Mouse (Mus musculus) stomach, embryonic 14.5 days (tissue): Measurements from ENCODE around the gene Unc45b. TPM values are rescaled to one million over a fixed set of nuclear protein-coding genes. Genes with fewer than 3 reads are reported as not detected.
"Not testable (repeated sequence)": the region's sequence is repeated elsewhere in the genome, so short reads cannot be mapped to it uniquely, and the experiment has no call there.

Experiments used
- ATAC-seq: fragments of 200-750 bp; cut with Nextera tagmentation; 2 replicates; pipeline ENCODE4 v1.8.0; 2017; ENCODE audit warnings: low read depth, moderate TSS enrichment; ENCODE audit not compliant: insufficient number of reproducible peaks, insufficient read depth, low FRiP score
- H3K27ac ChIP-seq: fragments of 300-500 bp; sonication (generic); 2 replicates; pipeline ENCODE4 v1.5.1; 2014; ENCODE audit warnings: mild to moderate bottlenecking, low read length, moderate library complexity, mixed read lengths
- H3K27me3 ChIP-seq: fragments of 300-500 bp; sonication (generic); 2 replicates; pipeline ENCODE4 v1.6.1; 2014; ENCODE audit warnings: low read length, control low read depth, mixed read lengths; ENCODE audit not compliant: control insufficient read depth, insufficient read depth
- H3K36me3 ChIP-seq: fragments of 300-500 bp; sonication (generic); 2 replicates; pipeline ENCODE4 v1.6.1; 2014; ENCODE audit warnings: mild to moderate bottlenecking, control low read depth, low read length, moderate library complexity, mixed read lengths; ENCODE audit not compliant: control insufficient read depth, insufficient read depth
- H3K4me1 ChIP-seq: fragments of 300-500 bp; sonication (generic); 2 replicates; pipeline ENCODE4 v1.6.1; 2014; ENCODE audit warnings: low read length, control low read depth, mixed read lengths; ENCODE audit not compliant: control insufficient read depth, insufficient read depth
- H3K4me2 ChIP-seq: fragments of 300-500 bp; sonication (generic); replicated peaks from 2 replicates; pipeline ENCODE4 v1.6.1; 2014; ENCODE audit warnings: low read depth, low read length, control low read depth
- H3K4me3 ChIP-seq: fragments of 300-500 bp; sonication (generic); 2 replicates; pipeline ENCODE4 v1.5.1; 2014; ENCODE audit warnings: low read depth, low read length, control low read depth
- H3K9ac ChIP-seq: fragments of 300-500 bp; sonication (generic); replicated peaks from 2 replicates; pipeline ENCODE4 v1.6.1; 2014; ENCODE audit warnings: low read depth, mild to moderate bottlenecking, control low read depth, low read length, moderate library complexity, mixed read lengths
- H3K9me3 ChIP-seq: fragments of 300-500 bp; sonication (generic); 2 replicates; pipeline ENCODE4 v1.6.1; 2016; ENCODE audit warnings: low read depth, low read length, control low read depth; ENCODE audit not compliant: control insufficient read depth
- WGBS: fragments of 180-500 bp; shearing (Covaris S2); extraction: QIAGEN DNeasy Blood & Tissue Kit; methylation state at CpG from one replicate; pipeline ENCODE4 v1.1.7; 2014; 5-methylcytosine and 5-hydroxymethylcytosine counted together
- polyA plus RNA-seq: library from polyadenylated mRNA; unstranded; fragments of >200 nt; fragmentation: Nextera tagmentation; extraction: Ambion mirVana; gene quantifications from 2 replicates; pipeline ENCODE4 v1.2.1, GENCODE M21; 2014

Gene Unc45b
- polyA plus RNA-seq, 1 experiment from 2014 or later: 1.8 TPM

- not testable (repeated sequence) for H3K9ac ChIP-seq, ATAC-seq, H3K9me3 ChIP-seq, H3K36me3 ChIP-seq, H3K4me1 ChIP-seq, H3K27me3 ChIP-seq, H3K27ac ChIP-seq, H3K4me2 ChIP-seq, H3K4me3 ChIP-seq
- WGBS: 71% methylated on average over 6 of the region's 6 CpGs
These were observed 13.6 kb downstream of the Unc45b start for GRCm38 (mm10) chr11:82923910-82924309.

DNA sequence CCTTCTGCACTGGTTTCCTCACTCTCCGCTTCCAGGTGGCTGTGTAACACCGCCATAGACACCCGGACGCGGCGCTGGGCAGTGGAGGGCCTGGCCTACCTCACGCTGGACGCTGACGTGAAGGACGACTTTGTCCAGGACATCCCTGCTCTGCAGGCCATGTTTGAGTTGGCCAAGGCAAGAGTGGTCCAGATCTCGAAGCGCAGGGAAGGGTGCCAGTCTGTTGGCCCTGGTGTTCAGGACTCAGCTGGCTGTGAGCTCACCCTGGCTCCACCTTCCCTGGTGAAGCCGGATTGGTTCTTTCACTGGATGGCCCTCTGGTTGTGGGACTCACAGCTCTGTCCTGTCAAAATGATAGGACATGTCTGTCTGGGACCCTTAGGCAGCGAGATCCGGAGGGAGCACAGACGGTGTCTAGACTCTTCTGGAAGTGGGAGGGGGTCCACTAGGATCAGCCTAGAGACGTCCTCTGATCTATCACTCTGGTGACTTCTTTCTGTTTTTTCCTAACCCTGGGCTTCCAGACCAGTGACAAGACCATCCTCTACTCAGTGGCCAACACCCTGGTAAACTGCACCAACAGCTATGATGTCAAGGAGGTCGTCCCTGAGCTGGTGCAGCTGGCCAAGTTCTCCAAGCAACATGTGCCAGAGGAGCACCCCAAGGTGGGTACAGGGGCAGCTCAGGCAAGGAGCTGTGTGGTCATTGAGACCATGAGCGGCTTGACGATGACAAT is 18.7 kb downstream of the Unc45b start:
- H3K36me3 ChIP-seq: no peaks in the 10 kb centered on the region
- H3K27me3 ChIP-seq: peaks cover 24% of the 10 kb centered on the region; the same call in 1 of the 2 replicates
- no peak for ATAC-seq
- H3K9ac ChIP-seq: no peak overlapping the region
- H3K4me1 ChIP-seq: no peaks in the 10 kb centered on the region
- H3K4me2 ChIP-seq: no peak overlapping the region
- H3K4me3 ChIP-seq: no peak overlapping the region
- 30% methylated on average over 20 of the region's 20 CpGs for WGBS
- H3K9me3 ChIP-seq: no peaks in the 10 kb centered on the region
- H3K27ac ChIP-seq: no peak overlapping the region

- H3K27me3 ChIP-seq: peaks cover 30% of the 10 kb centered on the region
- no peak overlapping the region for H3K4me3 ChIP-seq
- no peak overlapping the region for H3K9ac ChIP-seq
- H3K4me1 ChIP-seq: no peaks in the 10 kb centered on the region
- 47% methylated on average over 3 of the region's 3 CpGs for WGBS
- H3K27ac ChIP-seq: no peak overlapping the region
- no peak overlapping the region for H3K4me2 ChIP-seq
- no peaks in the 10 kb centered on the region for H3K36me3 ChIP-seq
- H3K9me3 ChIP-seq: no peaks in the 10 kb centered on the region
- no peak for ATAC-seq
These were observed 19.2 kb downstream of the Unc45b start for GRCm38 (mm10) chr11:82929633-82929950.

DNA sequence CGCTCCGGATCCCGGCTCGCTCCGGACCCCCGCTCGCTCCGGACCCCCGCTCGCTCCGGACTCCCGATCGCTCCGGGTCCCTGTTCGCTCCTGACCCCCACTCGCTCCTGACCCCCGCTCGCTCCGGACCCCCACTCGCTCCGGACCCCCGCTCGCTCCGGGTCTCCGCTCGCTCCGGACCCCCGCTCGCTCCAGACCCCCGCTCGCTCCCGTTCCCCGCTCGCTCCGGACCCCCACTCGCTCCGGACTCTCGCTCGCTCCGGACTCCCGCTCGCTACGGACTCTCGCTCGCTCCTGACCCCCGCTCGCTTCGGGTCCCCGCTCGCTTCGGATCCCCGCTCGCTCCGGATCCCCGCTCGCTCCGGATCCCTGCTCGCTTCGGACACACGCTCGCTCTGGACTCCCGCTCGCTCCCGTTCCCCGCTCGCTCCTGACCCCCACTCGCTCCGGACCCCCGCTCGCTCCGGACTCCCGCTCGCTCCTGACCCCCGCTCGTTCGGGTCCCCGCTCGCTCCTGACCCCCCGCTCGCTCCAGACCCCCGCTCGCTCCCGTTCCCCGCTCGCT is 20.1 kb downstream of the Unc45b start:
- peaks cover 34% of the 10 kb centered on the region for H3K27me3 ChIP-seq
- not testable (repeated sequence) for H3K36me3 ChIP-seq, H3K4me1 ChIP-seq, H3K9ac ChIP-seq, H3K9me3 ChIP-seq, H3K27ac ChIP-seq, ATAC-seq
- peak overlapping the region; percentile 91 for H3K4me2 ChIP-seq
- H3K4me3 ChIP-seq: peak overlapping the region; percentile 43
- 1% methylated on average over 71 of the region's 85 CpGs for WGBS

- H3K4me3 ChIP-seq: peak overlapping the region; percentile 43
- not testable (repeated sequence) for ATAC-seq, H3K4me1 ChIP-seq, H3K27ac ChIP-seq, H3K9ac ChIP-seq, H3K9me3 ChIP-seq, H3K36me3 ChIP-seq
- H3K4me2 ChIP-seq: peak overlapping the region; percentile 91
- under 1% methylated on average over 56 of the region's 63 CpGs for WGBS
- peaks cover 34% of the 10 kb centered on the region for H3K27me3 ChIP-seq
These were observed 20.8 kb downstream of the Unc45b start for GRCm38 (mm10) chr11:82931161-82931560.

DNA sequence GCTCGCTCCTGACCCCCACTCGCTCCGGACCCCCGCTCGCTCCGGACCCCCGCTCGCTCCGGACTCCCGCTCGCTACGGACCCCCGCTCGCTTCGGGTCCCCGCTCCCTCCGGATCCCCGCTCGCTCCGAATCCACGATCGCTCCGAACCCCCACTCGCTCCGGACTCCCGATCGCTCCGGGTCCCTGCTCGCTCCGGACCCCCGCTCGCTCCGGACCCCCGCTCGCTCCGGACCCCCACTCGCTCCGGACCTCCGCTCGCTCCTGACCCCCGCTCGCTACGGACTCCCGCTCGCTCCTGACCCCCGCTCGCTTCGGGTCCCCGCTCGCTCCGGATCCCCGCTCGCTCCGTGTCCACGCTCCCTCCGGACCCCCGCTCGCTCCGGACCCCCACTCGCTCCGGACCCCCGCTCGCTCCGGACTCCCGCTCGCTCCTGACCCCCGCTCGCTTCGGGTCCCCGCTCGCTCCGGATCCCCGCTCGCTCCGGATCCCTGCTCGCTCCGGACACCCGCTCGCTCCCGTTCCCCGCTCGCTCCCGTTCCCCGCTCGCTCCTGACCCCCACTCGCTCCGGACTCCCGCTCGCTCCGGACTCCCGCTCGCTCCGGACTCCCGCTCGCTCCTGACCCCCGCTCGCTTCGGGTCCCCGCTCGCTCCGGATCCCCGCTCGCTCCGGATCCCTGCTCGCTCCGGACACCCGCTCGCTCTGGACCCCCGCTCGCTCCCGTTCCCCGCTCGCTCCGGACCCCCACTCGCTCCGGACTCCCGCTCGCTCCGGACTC is 21.5 kb downstream of the Unc45b start:
- H3K27me3 ChIP-seq: peaks cover 38% of the 10 kb centered on the region
- not testable (repeated sequence) for ATAC-seq, H3K4me1 ChIP-seq, H3K9ac ChIP-seq, H3K9me3 ChIP-seq, H3K27ac ChIP-seq, H3K36me3 ChIP-seq
- under 1% methylated on average over 116 of the region's 119 CpGs for WGBS
- peak overlapping the region; percentile 91 for H3K4me2 ChIP-seq
- peak overlapping the region; percentile 43 for H3K4me3 ChIP-seq

GRCm38 (mm10) chr11:82933186-82933585 is 22.8 kb downstream of the Unc45b start:
- Histone ChIP-seq H3K4me3 (peak overlapping the region; percentile 43), H3K27ac (no peak overlapping the region), H3K4me2 (peak overlapping the region; percentile 91), H3K36me3 (no peaks in the 10 kb centered on the region), H3K4me1 (no peaks in the 10 kb centered on the region), H3K9ac (no peak overlapping the region), H3K27me3 (peaks cover 36% of the 10 kb centered on the region), H3K9me3 (no peaks in the 10 kb centered on the region)
- 2% methylated on average over 17 of the region's 29 CpGs for WGBS
- ATAC-seq: no peak

DNA sequence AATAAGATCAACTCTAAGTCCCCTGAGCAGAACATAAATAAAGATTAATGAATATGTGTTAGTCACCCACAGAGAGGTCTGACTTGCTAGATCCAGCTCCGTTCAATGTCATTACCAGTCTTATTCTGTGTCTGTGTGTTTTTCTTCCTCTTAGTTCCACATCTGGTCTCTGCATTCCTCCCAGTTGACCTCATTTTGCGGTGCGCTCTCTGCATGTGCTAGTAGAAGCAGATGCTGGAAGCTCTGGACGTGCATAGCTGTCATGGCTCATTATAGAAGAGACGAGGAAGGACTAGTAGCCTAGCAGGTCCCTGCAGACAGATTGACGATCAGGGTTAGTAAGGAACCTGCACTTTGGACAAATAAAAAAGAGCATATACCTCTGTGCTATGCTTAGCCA is 33.0 kb downstream of the Unc45b start:
- Histone ChIP-seq H3K4me2 (no peak overlapping the region), H3K4me3 (no peak overlapping the region), H3K4me1 (no peaks in the 10 kb centered on the region), H3K9ac (no peak overlapping the region), H3K36me3 (no peaks in the 10 kb centered on the region), H3K27ac (no peak overlapping the region), H3K9me3 (no peaks in the 10 kb centered on the region), H3K27me3 (0 out of 2 replicates have a peak, but pooled peaks cover 3% of the 10 kb centered on the region)
- ATAC-seq: no peak
- 59% methylated on average over 6 of the region's 6 CpGs for WGBS
